Mouse (Mus musculus) spleen, postnatal 0 days (tissue): ENCODE results near the gene AC140267.1. TPM values are rescaled to one million over a fixed set of nuclear protein-coding genes. Genes with fewer than 3 reads are reported as not detected.

Source experiments
- polyA plus RNA-seq: library from polyadenylated mRNA; unstranded; fragments of >200 nt; fragmentation: Nextera tagmentation; extraction: Ambion mirVana; gene quantifications from 2 replicates; pipeline ENCODE4 v1.2.1, GENCODE M21; 2015

Gene AC140267.1
- not detected in 2 replicates for polyA plus RNA-seq

GRCm38 (mm10) chr15:80235535-80235934, at the start of gene AC140267.1:
TSS of gene AC140267.1 (plus strand) at chr15:80235835.

GRCm38 (mm10) chr15:80233733-80234509, 1.7 kb upstream of the AC140267.1 start, which contains the start of gene Mief1:
TSS of gene Mief1 (plus strand) at chr15:80234018.

GRCm38 (mm10) chr15:80254847-80255645, 19.4 kb downstream of the AC140267.1 start, which contains the start of gene Atf4:
TSS of gene Atf4 (plus strand) at chr15:80255184.

GRCm38 (mm10) chr15:80263610-80264575, 28.3 kb downstream of the AC140267.1 start, which contains the start of gene Rps19bp1:
TSS of gene Rps19bp1 (minus strand) at chr15:80264315.

Other genes with a start within 250 kb of the AC140267.1 start
- 1.6 and 1.9 TPM in 2 replicates for gene Pdgfb, start 220.9 kb upstream of the AC140267.1 start, polyA plus RNA-seq
- 33.7 and 42.0 TPM in 2 replicates for gene Syngr1, start 144.5 kb upstream of the AC140267.1 start, polyA plus RNA-seq
- 779 and 800 TPM in 2 replicates for gene Rpl3, start 144.0 kb upstream of the AC140267.1 start, polyA plus RNA-seq
- gene Tab1, start 102.7 kb upstream of the AC140267.1 start, polyA plus RNA-seq = 20.0 and 20.1 TPM in 2 replicates
- gene Mgat3, start 62.1 kb upstream of the AC140267.1 start, polyA plus RNA-seq = 0.53 and 1.0 TPM in 2 replicates
- gene Mief1, start 1.8 kb upstream of the AC140267.1 start, polyA plus RNA-seq = 14.6 and 16.2 TPM in 2 replicates
- gene Atf4, start 19.3 kb downstream of the AC140267.1 start, polyA plus RNA-seq = 105 and 114 TPM in 2 replicates
- gene Rps19bp1, start 28.5 kb downstream of the AC140267.1 start, polyA plus RNA-seq = 34.9 and 36.8 TPM in 2 replicates
- 0.05 and 0.06 TPM in 2 replicates for gene Cacna1i, start 51.4 kb downstream of the AC140267.1 start, polyA plus RNA-seq